Mouse (Mus musculus): ENCODE measurements around the gene Dek. TPM values are rescaled to one million over a fixed set of nuclear protein-coding genes. Genes with fewer than 3 reads are reported as not detected.
A peak's percentile ranks its signal among the peaks of the same experiment; 100 is the strongest.

The Dek gene
- polyA plus RNA-seq, 1 experiment from 2014 or later = 200 TPM

- no peak for ATAC-seq (replicated peaks; ENCODE audit: insufficient number of reproducible peaks, low FRiP score, low TSS enrichment)
- WGBS (ENCODE audit: insufficient replicate concordance) = 81% methylated on average over 15 of the region's 15 CpGs
Observed at GRCm38 (mm10) chr13:47063985-47064760, 41.8 kb downstream of the Dek start.

GRCm38 (mm10) chr13:47062756-47063155, 43.2 kb downstream of the Dek start:
- Histone ChIP-seq H3K27ac (ENCODE audit: low read depth, low read length) (no peak overlapping the region), H3K27me3 (ENCODE audit: control insufficient read depth, insufficient read depth, low read length) (no peaks in the 10 kb centered on the region), H3K4me1 (ENCODE audit: control insufficient read depth, insufficient read depth, low read length) (no peaks in the 10 kb centered on the region), H3K9me3 (replicated peaks; ENCODE audit: control insufficient read depth, low read length) (no peaks in the 10 kb centered on the region), H3K4me3 (ENCODE audit: low read depth, low read length) (no peak overlapping the region), H3K4me2 (no peak overlapping the region), H3K36me3 (ENCODE audit: control insufficient read depth, insufficient read depth, low read length) (no peaks in the 10 kb centered on the region), H3K9ac (ENCODE audit: low read depth, low read length) (no peak overlapping the region)
- 92% methylated on average over 17 of the region's 17 CpGs for WGBS (ENCODE audit: insufficient replicate concordance)
- ATAC-seq (replicated peaks; ENCODE audit: insufficient number of reproducible peaks, low FRiP score, low TSS enrichment) = no peak

More at GRCm38 (mm10) chr13:47063985-47064760, 41.8 kb downstream of the Dek start:
- Histone ChIP-seq H3K9ac (ENCODE audit: low read depth, low read length) (no peak overlapping the region), H3K27ac (ENCODE audit: low read depth, low read length) (no peak overlapping the region), H3K27me3 (ENCODE audit: control insufficient read depth, insufficient read depth, low read length) (no peaks in the 10 kb centered on the region), H3K4me2 (no peak overlapping the region), H3K36me3 (ENCODE audit: control insufficient read depth, insufficient read depth, low read length) (no peaks in the 10 kb centered on the region), H3K9me3 (replicated peaks; ENCODE audit: control insufficient read depth, low read length) (no peaks in the 10 kb centered on the region), H3K4me3 (ENCODE audit: low read depth, low read length) (no peak overlapping the region), H3K4me1 (ENCODE audit: control insufficient read depth, insufficient read depth, low read length) (no peaks in the 10 kb centered on the region)

GRCm38 (mm10) chr13:47056781-47057180, 49.2 kb downstream of the Dek start:
- no peak overlapping the region for H3K27ac ChIP-seq (ENCODE audit: low read depth, low read length)
- no peaks in the 10 kb centered on the region for H3K27me3 ChIP-seq (ENCODE audit: control insufficient read depth, insufficient read depth, low read length)
- 84% methylated on average over 5 of the region's 5 CpGs for WGBS (ENCODE audit: insufficient replicate concordance)
- no peaks in the 10 kb centered on the region for H3K4me1 ChIP-seq (ENCODE audit: control insufficient read depth, insufficient read depth, low read length)
- no peaks in the 10 kb centered on the region for H3K36me3 ChIP-seq (ENCODE audit: control insufficient read depth, insufficient read depth, low read length)
- no peak overlapping the region for H3K4me2 ChIP-seq
- no peak overlapping the region for H3K9ac ChIP-seq (ENCODE audit: low read depth, low read length)
- ATAC-seq (replicated peaks; ENCODE audit: insufficient number of reproducible peaks, low FRiP score, low TSS enrichment) = no peak
- no peak overlapping the region for H3K4me3 ChIP-seq (ENCODE audit: low read depth, low read length)
- H3K9me3 ChIP-seq (replicated peaks; ENCODE audit: control insufficient read depth, low read length) = no peaks in the 10 kb centered on the region

GRCm38 (mm10) chr13:47056126-47056525, 49.9 kb downstream of the Dek start:
- H3K27me3 ChIP-seq (ENCODE audit: control insufficient read depth, insufficient read depth, low read length) = no peaks in the 10 kb centered on the region
- 83% methylated on average over 11 of the region's 11 CpGs for WGBS (ENCODE audit: insufficient replicate concordance)
- no peak for ATAC-seq (replicated peaks; ENCODE audit: insufficient number of reproducible peaks, low FRiP score, low TSS enrichment)
- H3K4me3 ChIP-seq (ENCODE audit: low read depth, low read length) = no peak overlapping the region
- H3K4me2 ChIP-seq = no peak overlapping the region
- H3K27ac ChIP-seq (ENCODE audit: low read depth, low read length) = no peak overlapping the region
- H3K9me3 ChIP-seq (replicated peaks; ENCODE audit: control insufficient read depth, low read length) = no peaks in the 10 kb centered on the region
- no peaks in the 10 kb centered on the region for H3K36me3 ChIP-seq (ENCODE audit: control insufficient read depth, insufficient read depth, low read length)
- no peaks in the 10 kb centered on the region for H3K4me1 ChIP-seq (ENCODE audit: control insufficient read depth, insufficient read depth, low read length)
- no peak overlapping the region for H3K9ac ChIP-seq (ENCODE audit: low read depth, low read length)

- Histone ChIP-seq H3K27ac (ENCODE audit: low read depth, low read length) (no peak overlapping the region), H3K36me3 (ENCODE audit: control insufficient read depth, insufficient read depth, low read length) (no peaks in the 10 kb centered on the region), H3K9ac (ENCODE audit: low read depth, low read length) (no peak overlapping the region), H3K4me2 (no peak overlapping the region), H3K4me1 (ENCODE audit: control insufficient read depth, insufficient read depth, low read length) (peaks cover 8% of the 10 kb centered on the region), H3K4me3 (ENCODE audit: low read depth, low read length) (no peak overlapping the region), H3K27me3 (ENCODE audit: control insufficient read depth, insufficient read depth, low read length) (no peaks in the 10 kb centered on the region), H3K9me3 (replicated peaks; ENCODE audit: control insufficient read depth, low read length) (no peaks in the 10 kb centered on the region)
- ATAC-seq (replicated peaks; ENCODE audit: insufficient number of reproducible peaks, low FRiP score, low TSS enrichment) = no peak
- WGBS (ENCODE audit: insufficient replicate concordance) = 85% methylated on average over 10 of the region's 10 CpGs
Observed at GRCm38 (mm10) chr13:47053971-47054370, 52.0 kb downstream of the Dek start.

- H3K27me3 ChIP-seq (ENCODE audit: control insufficient read depth, insufficient read depth, low read length) = no peaks in the 10 kb centered on the region
- no peaks in the 10 kb centered on the region for H3K36me3 ChIP-seq (ENCODE audit: control insufficient read depth, insufficient read depth, low read length)
- H3K4me3 ChIP-seq (ENCODE audit: low read depth, low read length) = no peak overlapping the region
- peaks cover 8% of the 10 kb centered on the region for H3K4me1 ChIP-seq (ENCODE audit: control insufficient read depth, insufficient read depth, low read length)
- H3K4me2 ChIP-seq = no peak overlapping the region
- 38% methylated on average over 4 of the region's 4 CpGs for WGBS (ENCODE audit: insufficient replicate concordance)
- no peaks in the 10 kb centered on the region for H3K9me3 ChIP-seq (replicated peaks; ENCODE audit: control insufficient read depth, low read length)
- H3K9ac ChIP-seq (ENCODE audit: low read depth, low read length) = no peak overlapping the region
- no peak overlapping the region for H3K27ac ChIP-seq (ENCODE audit: low read depth, low read length)
- no peak for ATAC-seq (replicated peaks; ENCODE audit: insufficient number of reproducible peaks, low FRiP score, low TSS enrichment)
Observed at GRCm38 (mm10) chr13:47050009-47050408, 56.0 kb downstream of the Dek start.

- Histone ChIP-seq H3K9ac (ENCODE audit: low read depth, low read length) (no peak overlapping the region), H3K4me3 (ENCODE audit: low read depth, low read length) (no peak overlapping the region), H3K4me2 (no peak overlapping the region), H3K9me3 (replicated peaks; ENCODE audit: control insufficient read depth, low read length) (no peaks in the 10 kb centered on the region), H3K27me3 (ENCODE audit: control insufficient read depth, insufficient read depth, low read length) (no peaks in the 10 kb centered on the region), H3K4me1 (ENCODE audit: control insufficient read depth, insufficient read depth, low read length) (peaks cover 15% of the 10 kb centered on the region), H3K36me3 (ENCODE audit: control insufficient read depth, insufficient read depth, low read length) (no peaks in the 10 kb centered on the region), H3K27ac (ENCODE audit: low read depth, low read length) (no peak overlapping the region)
- ATAC-seq (replicated peaks; ENCODE audit: insufficient number of reproducible peaks, low FRiP score, low TSS enrichment) = no peak
- WGBS (ENCODE audit: insufficient replicate concordance) = 82% methylated on average over 4 of the region's 4 CpGs
Observed at GRCm38 (mm10) chr13:47047996-47048395, 58.0 kb downstream of the Dek start.

GRCm38 (mm10) chr13:47044617-47044947, 61.4 kb downstream of the Dek start, which contains the start of gene Tpmt:
Gene Tpmt (minus strand): TSS chr13:47044737.
- H3K36me3 ChIP-seq (ENCODE audit: control insufficient read depth, insufficient read depth, low read length) = no peaks in the 10 kb centered on the region
- no peak within 1 kb of the TSS for H3K27ac ChIP-seq (ENCODE audit: low read depth, low read length)
- peak within 1 kb of the TSS; percentile 90 for H3K4me3 ChIP-seq (ENCODE audit: low read depth, low read length)
- no peaks in the 10 kb centered on the region for H3K9me3 ChIP-seq (replicated peaks; ENCODE audit: control insufficient read depth, low read length)
- ATAC-seq (replicated peaks; ENCODE audit: insufficient number of reproducible peaks, low FRiP score, low TSS enrichment) = no peak
- H3K4me2 ChIP-seq = peak within 1 kb of the TSS; percentile 100
- 20% methylated on average over 10 of the region's 10 CpGs for WGBS (ENCODE audit: insufficient replicate concordance)
- H3K9ac ChIP-seq (ENCODE audit: low read depth, low read length) = peak within 1 kb of the TSS; percentile 85
- H3K27me3 ChIP-seq (ENCODE audit: control insufficient read depth, insufficient read depth, low read length) = no peaks in the 10 kb centered on the region
- H3K4me1 ChIP-seq (ENCODE audit: control insufficient read depth, insufficient read depth, low read length) = peaks cover 7% of the 10 kb centered on the region
